Mouse (Mus musculus): ENCODE measurements around the gene Mprip. TPM values are rescaled to one million over a fixed set of nuclear protein-coding genes. Genes with fewer than 3 reads are reported as not detected.

Mprip gene
- total RNA-seq, 2 experiments from 2014 or later: 32.2 to 72.6 TPM

DNA sequence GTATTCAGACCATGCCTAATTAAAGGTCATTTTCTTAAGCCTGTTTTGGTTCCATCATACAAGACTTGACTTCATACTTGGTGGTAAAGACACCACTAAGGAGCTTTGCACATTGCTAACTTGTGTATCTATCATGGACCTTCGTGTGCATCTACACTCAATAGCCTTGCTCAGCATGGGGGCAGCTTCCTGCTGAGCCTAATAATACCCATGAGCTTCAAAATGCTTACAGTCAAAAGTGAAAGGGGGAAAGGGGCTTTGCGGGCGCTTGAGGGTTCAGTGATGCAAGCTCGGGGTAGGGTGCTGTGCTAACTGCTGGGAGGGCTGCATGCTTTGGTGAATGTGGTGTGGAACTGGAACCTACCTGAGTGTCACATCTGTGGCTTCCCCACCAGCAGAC lies 95.2 kb downstream of the Mprip start:
- ATAC-seq (replicated peaks; ENCODE audit: poor library complexity): no peak

DNA sequence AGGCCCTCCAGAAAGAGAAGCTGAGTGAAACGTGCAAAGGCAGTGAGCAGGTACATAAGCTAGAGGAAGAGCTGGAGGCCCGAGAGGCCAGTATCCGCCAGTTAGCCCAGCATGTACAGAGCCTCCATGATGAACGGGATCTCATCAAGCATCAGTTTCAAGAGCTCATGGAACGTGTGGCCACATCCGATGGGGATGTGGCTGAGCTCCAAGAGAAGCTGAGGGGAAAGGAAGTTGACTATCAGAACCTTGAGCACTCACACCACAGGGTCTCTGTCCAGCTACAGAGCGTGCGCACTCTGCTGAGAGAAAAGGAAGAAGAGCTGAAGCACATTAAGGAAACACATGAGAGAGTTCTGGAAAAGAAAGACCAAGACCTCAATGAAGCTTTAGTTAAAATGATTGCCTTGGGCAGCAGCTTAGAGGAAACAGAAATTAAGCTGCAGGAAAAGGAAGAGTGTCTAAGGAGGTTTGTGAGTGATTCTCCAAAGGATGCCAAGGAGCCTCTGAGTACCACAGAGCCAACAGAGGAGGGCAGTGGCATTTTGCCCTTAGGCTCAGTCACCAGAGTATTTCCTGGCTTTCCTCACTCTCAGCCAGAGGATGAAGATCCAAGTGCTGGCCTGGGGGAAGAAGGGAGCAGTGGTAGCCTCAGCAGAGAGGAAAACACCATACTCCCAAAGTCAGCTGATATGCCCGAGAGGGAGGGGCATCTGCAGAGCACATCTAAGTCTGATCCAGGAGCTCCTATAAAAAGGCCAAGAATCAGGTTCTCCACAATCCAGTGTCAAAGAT lies 97.3 kb downstream of the Mprip start:
- no peak for ATAC-seq (replicated peaks; ENCODE audit: poor library complexity)

DNA sequence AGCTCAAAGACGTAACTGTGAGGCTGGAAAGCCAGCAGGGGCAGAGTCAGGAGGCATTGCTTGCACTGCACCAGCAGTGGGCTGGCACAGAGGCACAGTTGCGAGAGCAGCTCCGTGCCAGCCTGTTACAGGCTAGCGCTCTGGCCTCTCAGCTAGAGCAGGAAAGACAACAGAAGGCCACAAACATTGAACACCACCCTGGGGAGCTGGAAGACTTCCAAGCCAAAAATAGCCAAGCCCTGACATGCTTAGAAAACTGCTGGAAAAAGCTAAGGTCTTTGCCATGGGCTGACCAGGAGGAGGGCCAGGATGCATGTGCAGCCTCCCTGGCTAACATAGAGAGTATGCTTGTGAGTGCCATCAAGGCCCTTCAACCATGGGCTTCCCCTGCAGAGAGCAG lies 98.1 kb downstream of the Mprip start:
- ATAC-seq (replicated peaks; ENCODE audit: poor library complexity): no peak

DNA sequence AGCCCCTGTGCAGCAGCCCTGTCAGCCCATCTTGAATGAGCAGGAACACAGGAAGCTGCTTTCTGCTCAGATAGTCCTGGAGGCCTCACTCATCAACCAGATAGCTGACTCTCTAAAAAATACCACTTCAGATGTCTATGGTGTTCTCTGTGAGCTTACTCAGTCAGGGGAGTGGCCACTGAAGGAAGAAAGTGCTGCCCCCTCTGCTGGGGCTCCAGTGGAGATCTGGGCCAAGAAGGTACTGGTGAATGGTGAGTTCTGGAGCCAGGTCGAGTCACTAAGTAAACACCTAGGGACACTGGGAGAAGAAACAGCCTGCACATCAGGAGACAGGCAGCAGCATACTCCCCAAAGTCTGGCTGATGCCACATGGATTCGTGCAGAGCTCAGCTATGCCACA lies 98.5 kb downstream of the Mprip start:
- ATAC-seq (replicated peaks; ENCODE audit: poor library complexity): no peak

DNA sequence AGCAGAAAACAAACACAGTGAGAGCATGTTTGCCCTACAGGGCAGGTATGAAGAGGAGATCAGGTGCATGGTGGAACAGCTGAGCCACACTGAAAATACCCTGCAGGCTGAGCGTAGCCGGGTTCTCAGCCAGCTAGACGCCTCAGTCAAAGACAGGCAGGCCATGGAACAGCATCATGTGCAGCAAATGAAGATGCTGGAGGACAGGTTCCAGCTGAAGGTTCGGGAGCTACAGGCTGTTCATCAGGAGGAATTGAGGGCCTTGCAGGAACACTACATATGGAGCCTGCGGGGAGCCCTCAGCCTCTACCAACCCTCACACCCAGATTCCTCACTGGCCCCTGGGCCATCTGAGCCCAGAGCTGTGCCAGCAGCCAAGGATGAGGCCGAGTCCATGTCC lies 99.7 kb downstream of the Mprip start:
- no peak for ATAC-seq (replicated peaks; ENCODE audit: poor library complexity)

DNA sequence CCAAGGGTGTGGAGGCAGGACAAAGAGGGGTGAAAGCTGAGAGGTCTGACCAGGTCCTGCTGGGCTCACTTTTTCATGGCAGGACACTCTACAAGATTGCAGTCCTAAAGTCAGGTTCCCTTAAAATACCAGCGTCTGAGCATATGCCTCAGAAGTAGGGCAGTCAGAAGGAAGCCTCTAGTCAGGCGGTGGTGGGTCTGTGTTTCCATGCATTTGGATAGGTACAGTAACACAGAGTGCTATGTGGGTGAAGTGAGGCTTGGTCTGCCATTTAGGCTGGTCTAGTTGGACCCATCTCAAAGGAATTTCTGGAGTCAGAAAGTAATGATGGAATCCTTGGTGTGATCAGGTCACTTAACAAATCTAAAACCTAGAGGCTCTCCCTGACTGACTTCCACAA lies 108.2 kb downstream of the Mprip start:
- ATAC-seq (replicated peaks; ENCODE audit: poor library complexity): no peak

DNA sequence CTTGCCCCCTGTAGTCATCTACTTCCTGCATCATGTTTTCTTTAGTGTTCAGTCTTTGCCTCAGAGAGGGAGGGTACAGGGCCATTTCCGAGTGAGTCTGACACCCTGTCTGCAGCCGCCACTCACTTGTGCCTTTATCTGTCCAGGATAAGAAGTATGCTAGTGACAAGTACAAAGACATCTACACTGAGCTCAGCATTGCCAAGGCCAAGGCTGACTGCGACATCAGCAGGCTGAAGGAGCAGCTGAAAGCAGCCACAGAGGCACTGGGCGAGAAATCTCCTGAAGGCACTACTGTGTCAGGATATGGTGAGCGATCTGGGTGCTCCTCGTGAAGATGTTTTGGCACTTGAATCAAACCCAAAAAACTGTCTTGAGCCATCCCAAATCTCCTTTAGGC lies 108.6 kb downstream of the Mprip start:
- ATAC-seq (replicated peaks; ENCODE audit: poor library complexity): no peak

DNA sequence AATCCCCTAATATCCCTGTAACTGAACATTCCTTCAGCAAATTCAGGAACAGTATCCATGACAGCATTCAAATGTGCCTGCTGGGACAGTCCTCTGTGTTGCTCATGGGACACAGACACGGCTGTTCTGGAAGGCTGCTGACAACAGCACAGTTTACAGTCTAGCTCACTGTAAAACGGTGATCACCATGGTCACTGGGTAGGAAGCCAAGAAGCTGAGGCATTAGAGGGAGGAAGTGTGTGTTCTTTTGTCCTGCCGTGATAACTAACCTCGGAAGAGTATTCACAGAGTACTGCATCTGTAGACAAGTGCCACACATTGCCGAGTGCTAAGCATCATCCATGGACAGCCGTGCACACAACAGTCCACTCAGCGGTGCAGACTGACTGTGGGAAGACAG lies 109.6 kb downstream of the Mprip start:
- peak; percentile 30 for ATAC-seq (replicated peaks; ENCODE audit: poor library complexity)

DNA sequence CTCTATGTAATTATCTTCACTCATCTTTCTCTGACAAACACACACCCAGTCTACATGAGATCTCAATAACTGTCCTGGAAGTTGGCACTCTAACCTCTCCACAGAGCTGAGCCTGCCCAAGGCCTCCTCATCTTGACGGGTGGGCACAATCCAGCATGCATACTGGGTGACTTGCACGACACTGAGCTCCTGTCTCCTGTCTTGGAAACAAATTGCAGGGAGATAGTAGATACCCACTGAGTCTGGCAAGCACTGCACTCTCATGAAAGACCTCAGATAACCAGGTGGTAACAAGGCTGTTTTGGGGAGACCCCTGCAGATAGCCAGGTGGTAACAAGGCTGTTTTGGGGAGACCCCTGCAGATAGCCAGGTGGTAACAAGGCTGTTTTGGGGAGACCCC lies 111.2 kb downstream of the Mprip start:
- no peak for ATAC-seq (replicated peaks; ENCODE audit: poor library complexity)

DNA sequence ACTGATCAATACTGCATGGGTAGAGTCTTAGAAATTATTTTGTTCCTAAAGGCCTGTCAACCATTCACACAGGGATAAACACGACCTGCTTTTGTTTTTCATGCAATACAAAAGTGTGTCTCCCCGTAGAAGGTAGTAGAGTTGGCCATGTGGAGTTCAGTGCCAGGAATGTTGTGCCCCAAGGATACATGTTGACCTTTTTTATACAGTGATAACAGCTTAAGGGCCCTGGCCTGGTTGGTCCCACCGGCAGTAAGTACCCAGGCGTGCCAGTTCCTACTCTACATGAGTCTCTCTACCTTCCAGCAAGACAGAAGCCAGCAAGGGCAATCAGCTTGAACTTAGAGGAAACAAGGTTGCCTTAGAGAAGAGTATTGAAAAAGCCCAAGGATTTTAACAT lies 111.8 kb downstream of the Mprip start:
- ATAC-seq (replicated peaks; ENCODE audit: poor library complexity): no peak

DNA sequence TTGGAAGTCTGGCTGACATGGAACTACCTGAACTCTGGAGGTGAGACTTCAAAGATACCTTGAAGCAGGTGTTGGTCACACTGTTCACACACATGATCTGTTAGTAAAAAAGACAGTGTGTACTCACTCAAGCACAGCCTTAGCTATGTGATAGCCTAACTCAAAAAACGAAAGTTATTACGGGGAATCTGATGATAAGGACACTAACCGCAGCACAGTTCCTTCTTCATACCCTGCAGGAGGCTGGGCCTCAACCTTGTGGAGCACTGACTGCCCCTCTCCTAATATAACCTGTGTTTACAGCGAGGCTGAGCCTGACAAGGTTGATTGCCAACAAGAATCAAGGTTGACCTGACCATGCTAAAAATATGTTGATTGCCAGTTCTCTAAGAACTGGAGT lies 113.4 kb downstream of the Mprip start:
- ATAC-seq (replicated peaks; ENCODE audit: poor library complexity): peak; percentile 52

DNA sequence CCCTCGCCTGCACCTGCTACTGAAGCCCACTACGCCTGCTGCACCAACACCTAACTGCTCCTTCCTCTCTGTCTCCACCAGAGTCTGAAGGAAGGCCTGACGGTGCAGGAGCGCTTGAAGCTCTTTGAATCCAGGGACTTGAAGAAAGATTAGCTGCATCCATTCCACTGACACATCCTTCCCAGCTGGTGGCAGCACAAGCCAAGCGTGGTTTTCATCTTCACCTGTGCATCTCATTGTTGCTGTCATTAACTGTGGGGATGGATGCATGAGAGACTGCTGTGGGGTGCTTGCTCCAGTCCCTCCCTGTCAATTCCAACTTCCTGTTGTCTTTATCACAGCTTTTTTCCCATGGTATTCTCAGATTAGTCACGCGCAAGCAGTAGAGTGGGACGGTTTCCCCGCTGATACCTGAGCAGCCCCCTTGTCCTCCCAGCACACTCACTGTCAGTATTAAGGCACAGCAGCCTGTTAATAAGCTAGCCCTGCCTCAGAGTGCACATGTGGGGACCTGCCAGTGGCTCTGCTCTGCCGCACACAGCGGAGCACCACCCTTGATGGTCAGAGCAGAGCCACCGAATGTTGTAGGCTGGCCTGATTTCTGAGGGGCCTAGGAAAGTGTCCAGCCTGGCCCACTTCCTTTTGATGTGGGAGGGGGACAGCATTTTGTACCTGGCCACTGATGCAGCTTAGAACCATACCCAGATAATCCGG lies 114.5 kb downstream of the Mprip start:
- no peak for ATAC-seq (replicated peaks; ENCODE audit: poor library complexity)

DNA sequence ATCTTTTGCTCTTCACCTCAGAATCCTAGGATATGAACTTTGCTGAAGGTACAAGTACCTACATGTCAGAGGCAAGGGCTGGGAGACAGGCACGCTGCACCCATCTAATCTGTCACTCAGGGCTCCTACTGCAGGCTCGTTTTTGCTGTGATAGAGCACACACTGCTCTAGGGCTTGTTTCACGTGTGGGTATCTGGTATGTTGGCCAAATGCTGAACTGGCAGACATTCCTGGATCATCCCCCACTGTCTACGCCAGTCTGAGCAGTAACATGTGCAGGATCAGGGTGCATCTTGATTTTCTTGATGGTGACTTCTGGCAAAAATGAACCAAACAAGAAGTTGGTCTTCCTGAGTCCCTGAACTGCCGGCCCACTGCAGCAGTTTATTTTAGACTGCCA lies 116.2 kb downstream of the Mprip start:
- ATAC-seq (replicated peaks; ENCODE audit: poor library complexity): no peak

DNA sequence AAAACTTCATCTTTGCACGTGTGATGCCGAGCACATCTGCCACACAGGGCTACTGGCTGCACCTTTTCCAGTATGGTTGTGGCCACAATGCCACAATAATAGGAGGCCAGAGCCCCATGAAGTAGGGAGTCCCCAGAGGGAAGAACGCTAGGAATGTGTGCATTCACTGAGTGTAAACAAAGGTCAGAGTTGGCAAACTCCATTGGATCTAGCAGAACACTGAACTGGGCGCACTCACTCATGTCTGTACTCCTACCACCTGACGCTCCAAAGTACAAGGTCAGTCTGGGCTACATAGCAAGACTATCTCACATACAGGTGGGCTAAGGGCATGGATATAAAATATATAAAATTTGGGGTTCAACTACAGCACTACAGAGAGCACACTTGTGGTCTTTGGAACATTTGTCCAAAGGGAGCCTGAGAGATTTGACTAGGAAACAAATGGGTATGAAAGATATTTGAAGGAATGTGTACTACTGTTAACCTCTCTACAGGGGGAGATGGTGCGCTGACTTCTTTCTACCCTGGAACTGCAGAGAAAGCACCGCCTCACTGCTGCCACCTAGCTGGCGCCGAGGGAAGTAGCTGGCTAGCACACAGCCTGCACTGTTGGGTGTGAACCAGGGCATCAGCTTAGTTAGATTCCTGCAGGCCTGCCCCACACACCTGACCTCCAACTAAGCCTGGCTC lies 117.2 kb downstream of the Mprip start:
- ATAC-seq (replicated peaks; ENCODE audit: poor library complexity): peak; percentile 99

DNA sequence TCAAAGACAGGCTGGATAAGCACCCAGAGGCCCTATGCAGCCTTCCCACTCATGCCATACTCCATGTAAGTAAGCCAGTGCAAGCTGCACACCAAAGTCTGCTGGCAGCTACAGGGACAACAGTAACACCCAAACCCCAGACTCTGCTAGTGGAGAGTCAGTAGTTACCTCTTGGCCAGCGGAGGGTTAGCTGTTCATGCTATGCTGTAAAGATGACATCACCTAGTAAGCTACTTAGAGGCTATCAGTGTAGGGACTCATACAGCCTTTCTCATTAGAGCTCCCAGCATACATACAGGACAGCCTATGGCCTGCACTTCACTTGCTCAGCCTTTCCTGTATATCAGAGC lies 117.7 kb downstream of the Mprip start:
- no peak for ATAC-seq (replicated peaks; ENCODE audit: poor library complexity)

DNA sequence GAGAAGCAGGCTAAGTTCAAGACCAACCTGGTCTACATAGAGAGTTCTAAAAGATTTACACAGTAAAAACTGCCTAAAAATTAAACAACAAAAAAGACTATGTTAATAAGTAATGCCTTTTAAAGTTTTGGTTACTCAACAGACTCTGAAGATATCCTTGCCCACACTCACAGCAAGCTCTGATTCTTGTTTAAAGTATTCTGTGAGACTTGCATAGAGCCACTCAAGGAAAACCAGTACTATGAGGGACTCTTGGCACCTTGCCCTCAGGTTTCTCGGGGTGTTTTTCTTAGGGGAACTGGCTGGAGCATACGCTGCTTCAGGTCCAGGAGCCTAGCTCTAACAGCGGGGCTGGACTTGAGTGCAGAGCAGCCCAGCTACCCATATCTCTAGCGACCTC lies 118.3 kb downstream of the Mprip start:
- ATAC-seq (replicated peaks; ENCODE audit: poor library complexity): no peak

DNA sequence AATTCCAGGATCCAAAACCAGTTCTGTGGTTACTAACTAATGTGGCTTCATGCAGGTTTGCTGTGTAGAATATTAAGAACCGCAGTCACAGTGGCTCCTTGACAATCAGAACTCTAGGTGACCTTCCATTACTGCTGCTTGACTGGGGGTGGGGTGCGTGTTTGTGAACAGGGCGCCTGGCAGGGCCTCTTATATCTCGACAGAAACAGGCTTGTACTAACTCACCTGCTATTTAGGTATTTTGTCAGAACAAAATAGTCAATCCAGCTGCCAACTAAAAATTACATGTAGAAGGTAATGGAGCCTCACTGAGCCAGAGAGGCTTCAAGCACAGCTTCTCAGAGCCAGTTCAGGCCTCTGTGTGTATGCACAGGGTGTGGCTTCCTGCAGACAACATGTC lies 119.1 kb downstream of the Mprip start:
- ATAC-seq (replicated peaks; ENCODE audit: poor library complexity): no peak

DNA sequence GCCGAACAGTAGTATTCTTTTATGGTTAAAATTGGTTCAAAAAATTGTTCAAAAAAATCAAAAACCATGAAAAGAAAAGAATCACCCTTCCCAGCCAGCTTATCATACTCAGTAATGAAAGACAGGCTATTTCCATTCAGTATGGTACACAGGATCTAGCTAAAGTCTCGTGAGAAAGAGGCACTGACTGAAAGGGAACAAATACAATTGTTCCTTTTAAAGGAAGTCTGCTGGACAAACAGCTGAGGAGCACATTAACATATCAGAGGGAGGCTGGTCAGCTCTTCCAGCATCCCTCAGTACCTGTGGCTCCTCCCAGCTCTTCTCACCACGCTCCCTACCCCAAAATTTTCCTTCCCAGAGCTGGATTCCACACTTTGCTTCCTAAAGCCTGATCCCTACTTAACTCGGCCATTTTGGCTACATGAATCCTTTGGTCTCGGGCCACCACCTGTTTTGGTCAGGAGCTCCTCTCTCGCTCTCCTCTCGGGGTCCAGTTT lies 121.0 kb downstream of the Mprip start:
- ATAC-seq (replicated peaks; ENCODE audit: poor library complexity): no peak

DNA sequence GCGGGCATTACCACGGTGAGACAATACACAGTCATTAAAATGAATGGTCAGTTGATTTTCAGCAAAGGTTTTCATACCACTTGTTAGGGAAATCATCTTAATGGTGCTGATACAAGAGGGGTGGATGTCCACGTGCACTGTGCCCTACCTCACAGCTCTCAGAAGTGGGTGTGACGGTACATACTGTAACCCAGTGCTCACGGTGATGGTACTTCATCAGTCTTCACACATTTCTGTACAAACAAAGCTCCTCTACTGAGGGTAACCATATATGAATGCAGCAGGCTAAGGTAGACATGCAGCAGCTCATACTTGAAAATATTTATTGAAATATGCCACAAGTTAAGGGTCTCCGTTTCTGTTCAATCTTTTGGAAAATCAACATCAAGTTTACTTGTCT lies 122.5 kb downstream of the Mprip start:
- no peak for ATAC-seq (replicated peaks; ENCODE audit: poor library complexity)

DNA sequence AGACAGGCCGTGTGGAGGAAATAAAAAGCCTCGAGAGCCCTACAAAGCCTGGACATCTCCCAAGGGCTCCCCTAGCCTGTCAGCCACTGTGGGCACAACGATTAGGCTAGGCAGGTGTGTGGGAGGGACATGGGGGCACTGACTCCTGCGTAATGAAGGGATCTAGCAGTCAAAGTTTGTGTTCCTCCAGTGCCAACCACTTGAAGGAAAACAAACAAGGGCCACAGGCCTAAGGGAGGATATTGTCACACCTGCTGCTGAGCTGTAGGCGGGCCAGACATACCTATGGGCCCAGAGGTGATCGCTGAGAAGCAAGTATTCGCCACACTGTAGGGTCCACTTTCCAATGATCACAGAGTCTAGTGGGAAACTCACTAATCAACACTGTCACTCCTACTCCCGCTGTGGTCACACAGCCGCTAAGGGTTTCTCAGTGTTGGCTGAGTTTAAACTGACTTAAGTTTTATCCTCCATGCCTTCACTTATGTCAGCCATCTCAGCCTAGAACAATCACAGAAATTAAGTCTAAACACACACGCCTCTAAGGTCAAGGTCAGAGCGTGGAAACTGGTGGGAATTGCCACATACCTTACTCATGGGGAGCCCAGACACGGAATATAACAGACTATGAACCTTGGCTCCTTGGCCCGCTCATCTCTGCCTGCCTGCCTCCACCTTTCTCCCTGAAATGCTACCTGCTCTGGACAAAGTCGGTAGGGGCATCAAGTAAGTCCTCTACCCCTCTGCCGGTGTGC lies 125.5 kb downstream of the Mprip start:
- 0 out of 2 replicates have a peak, but pooled peaks have one; percentile 10 for ATAC-seq (replicated peaks; ENCODE audit: poor library complexity)

DNA sequence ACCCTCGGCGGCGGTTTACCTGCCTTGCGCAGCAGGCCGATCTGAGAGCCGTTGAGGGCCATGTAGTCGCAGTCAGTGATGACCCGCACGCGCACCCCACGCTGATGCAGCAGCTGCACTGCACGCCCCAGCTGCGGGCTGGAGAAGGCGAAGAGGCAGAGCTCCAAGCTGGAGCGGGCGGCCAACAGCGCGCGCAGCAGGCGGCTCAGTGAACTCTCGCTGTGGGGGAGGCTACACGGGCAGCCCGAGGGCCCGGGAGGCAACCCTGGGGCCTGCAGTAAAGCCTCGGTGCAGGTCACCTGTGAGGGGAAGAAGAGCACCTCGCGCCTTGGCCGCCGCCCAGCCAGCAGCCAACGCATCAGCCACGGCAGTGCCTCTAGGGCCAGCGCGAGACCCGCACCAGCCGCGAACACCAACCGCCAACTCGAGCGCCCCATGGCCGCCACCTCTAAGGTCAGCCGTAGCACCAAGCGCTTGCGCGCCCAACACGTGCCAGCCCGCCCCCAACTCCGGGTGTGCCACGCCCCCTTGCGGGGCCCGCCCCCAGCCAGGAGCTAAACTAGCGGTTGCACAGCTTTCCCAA lies 126.2 kb downstream of the Mprip start, which contains the start of gene Pld6:
Gene Pld6, minus strand, starts transcription at position 447 of the 583 bp plus-strand sequence.
- ATAC-seq (replicated peaks; ENCODE audit: poor library complexity): peak; percentile 91
